9 mouse cellular contexts compared by ENCODE assay signal in genomic region chr1:175867558-175867957, GRCm38 (mm10). TPM values are rescaled to one million over a fixed set of nuclear protein-coding genes. Genes with fewer than 3 reads are reported as not detected.
A peak's percentile ranks its signal among the peaks of the same experiment; 100 is the strongest.
DNase-seq lines count a peak whose midpoint lies in the region; ATAC-seq and TF ChIP-seq lines count a peak whose summit lies in the region.
"Had no signal": no experiment of that assay in that cellular context is flagged by ENCODE, and none has a peak within 500 bp of the region (broad histone marks: within the 10 kb centered on the region; RNA-seq: fewer than 3 reads in every experiment).

No protein-coding gene starts in this region.

- TF ChIP-seq CTCF in CH12.LX (conservative IDR thresholded peaks at IDR 0.05 in 1 of 2, IDR thresholded peaks at IDR 0.05 in 1 of 2; ENCODE audit: low read depth in 2 of 2, low read length in 2 of 2), result peak; percentile 15 to 65; a peak in 2 of 4 replicates

- H3K4me1 ChIP-seq in hindbrain, embryonic 14.5 days (replicated peaks; ENCODE audit: control insufficient read depth, insufficient read depth, low read length), result peaks cover 12% of the 10 kb centered on the region
- H3K4me1 ChIP-seq in hindbrain, embryonic 16.5 days (ENCODE audit: control insufficient read depth, insufficient read depth, low read depth, low read length), result 0 out of 2 replicates have a peak, but pooled peaks cover 3% of the 10 kb centered on the region
- no peaks in the 10 kb centered on the region for H3K4me1 ChIP-seq in CH12.LX (ENCODE audit: control insufficient read depth in 1 of 2, insufficient read depth in 2 of 2)

- no peaks in the 10 kb centered on the region for H3K27me3 ChIP-seq in hindbrain, embryonic 14.5 days (ENCODE audit: control insufficient read depth, insufficient read depth, low read length)
- H3K27me3 ChIP-seq in hindbrain, embryonic 16.5 days (replicated peaks; ENCODE audit: control insufficient read depth, insufficient read depth, low read length), result no peaks in the 10 kb centered on the region
- no peaks in the 10 kb centered on the region for H3K27me3 ChIP-seq in CH12.LX (replicated peaks)

- peak; percentile 45 for DNase-seq in hindbrain, embryonic 14.5 days (ENCODE audit: low spot score)
- peak; percentile 57 for DNase-seq in 3T3-L1 (ENCODE audit: low read depth, low spot score)
- DNase-seq in CH12.LX (ENCODE audit: extremely low read depth), result peak; percentile 48
- DNase-seq in forelimb bud, embryonic 11.5 days (ENCODE audit: low read depth, low spot score), result peak; percentile 21
- no peak for DNase-seq in testis, postnatal 14 days (ENCODE audit: low spot score)

- H3K27ac ChIP-seq in hindbrain, embryonic 14.5 days, result no peak overlapping the region
- no peak overlapping the region for H3K27ac ChIP-seq in hindbrain, embryonic 16.5 days (ENCODE audit: low read depth, low read length)
- no peak overlapping the region for H3K27ac ChIP-seq in CH12.LX (ENCODE audit: insufficient read depth, low read depth)

- no peak for TF ChIP-seq POLR2A in CH12.LX (IDR thresholded peaks at IDR 0.05; ENCODE audit: low read depth, low read length)

- H3K4me2 ChIP-seq in hindbrain, embryonic 14.5 days (replicated peaks), result no peak overlapping the region
- no peak overlapping the region for H3K4me2 ChIP-seq in hindbrain, embryonic 16.5 days (ENCODE audit: low read length)
- H3K4me2 ChIP-seq in CH12.LX (ENCODE audit: insufficient read depth, low read depth, poor library complexity, severe bottlenecking), result no peak overlapping the region

- H3K4me3 ChIP-seq in hindbrain, embryonic 14.5 days (replicated peaks; ENCODE audit: low read length), result no peak overlapping the region
- no peak overlapping the region for H3K4me3 ChIP-seq in hindbrain, embryonic 16.5 days (ENCODE audit: low read length)
- H3K4me3 ChIP-seq in CH12.LX (replicated peaks in 1 of 3; ENCODE audit: low read depth in 2 of 3, low read length in 2 of 3, poor library complexity in 1 of 3), result no peak overlapping the region
- H3K4me3 ChIP-seq: myocyte had no signal

- H3K9ac ChIP-seq in hindbrain, embryonic 14.5 days, result no peak overlapping the region
- H3K9ac ChIP-seq in hindbrain, embryonic 16.5 days (ENCODE audit: low read depth, low read length), result no peak overlapping the region
- H3K9ac ChIP-seq in CH12.LX (ENCODE audit: insufficient read depth, low read depth), result no peak overlapping the region

- TF ChIP-seq EP300 in CH12.LX (IDR thresholded peaks at IDR 0.05; ENCODE audit: low read length), result no peak

- in situ Hi-C loops in CH12.LX (cut with MboI; ENCODE audit: low pct_ligation_motif_present, low pct_unique_long_range_greater_than_20kb, low sequenced_read_pairs), result loop anchor here (10.0 kb wide), 1 partner anchor 193 kb away; no protein-coding TSS in a partner anchor

- H3K36me3 ChIP-seq in hindbrain, embryonic 14.5 days (replicated peaks; ENCODE audit: control insufficient read depth, insufficient read depth), result no peaks in the 10 kb centered on the region
- no peaks in the 10 kb centered on the region for H3K36me3 ChIP-seq in hindbrain, embryonic 16.5 days (ENCODE audit: control insufficient read depth, insufficient read depth, low read length)
- H3K36me3 ChIP-seq in CH12.LX (replicated peaks in 1 of 2; ENCODE audit: control insufficient read depth in 1 of 2, insufficient read depth in 1 of 2, low read length in 1 of 2), result no peaks in the 10 kb centered on the region

- peak; percentile 63 for TF ChIP-seq RAD21 in CH12.LX (IDR thresholded peaks at IDR 0.05; ENCODE audit: low read depth, low read length)

- no peaks in the 10 kb centered on the region for H3K9me3 ChIP-seq in hindbrain, embryonic 14.5 days (ENCODE audit: control insufficient read depth, low read length)
- H3K9me3 ChIP-seq in hindbrain, embryonic 16.5 days (ENCODE audit: control insufficient read depth, low read length), result no peaks in the 10 kb centered on the region
- no peaks in the 10 kb centered on the region for H3K9me3 ChIP-seq in CH12.LX (replicated peaks; ENCODE audit: low read length)

- WGBS in hindbrain, embryonic 14.5 days, result 31% methylated on average over 5 of the region's 5 CpGs
- 23% methylated on average over 5 of the region's 5 CpGs for WGBS in hindbrain, embryonic 16.5 days

- no peaks in the 10 kb centered on the region for H3K79me2 ChIP-seq in CH12.LX (replicated peaks; ENCODE audit: control insufficient read depth, extremely low read depth, insufficient read depth, poor library complexity, severe bottlenecking)

- no peak; the same call in 1 of the 2 replicates for ATAC-seq in hindbrain, embryonic 14.5 days (ENCODE audit: low FRiP score)
- ATAC-seq in hindbrain, embryonic 16.5 days, result no peak
- ATAC-seq in activated CD4-positive, CD25-positive, alpha-beta regulatory T cell, adult 4 months, result no peak

- dilution Hi-C loops in CH12.LX (cut with MboI; ENCODE audit: extremely low pct_ligation_motif_present, extremely low pct_unique_long_range_greater_than_20kb, low sequenced_read_pairs), result no loop called here

TF ChIP-seq in CH12.LX, 34 proteins besides CTCF, POLR2A, EP300 and RAD21:
- peak; percentile 42 for TF ChIP-seq SMC3 (IDR thresholded peaks at IDR 0.05; ENCODE audit: low read depth, low read length)
- TF ChIP-seq NELFE (IDR thresholded peaks at IDR 0.05; ENCODE audit: low read depth, low read length), result no peak

RNA-seq across cellular contexts. Expression of gene Exo1, which starts 12.8 kb away (rescaled TPM):
- polyA plus RNA-seq in hindbrain, embryonic 14.5 days (2014; fragmentation: Nextera tagmentation; extraction: Ambion mirVana), result 5.8 and 11.8 TPM in 2 replicates
- polyA plus RNA-seq in hindbrain, embryonic 16.5 days (2015; fragmentation: Nextera tagmentation; extraction: Ambion mirVana), result 8.6 and 12.1 TPM in 2 replicates
- total RNA-seq in CH12.LX (2012; rRNA removed), result 51.6 and 79.2 TPM in 2 replicates
- 95.2 and 110 TPM in 2 replicates for total RNA-seq in CH12.LX (2014; rRNA removed)
- polyA plus RNA-seq in CH12.LX (2012; ENCODE audit: insufficient read length, low read depth), result 139 and 144 TPM in 2 replicates
- polyA plus RNA-seq in activated CD4-positive, CD25-positive, alpha-beta regulatory T cell, adult 4 months (2017; shearing (Covaris generic)), result 10 to 100 TPM in 1 of 2 experiments, 1 to 10 TPM in 1; 8.2 to 15.8 TPM

RNA-seq across cellular contexts. Expression of gene Gm38100, which starts 52.6 kb away (rescaled TPM):
- polyA plus RNA-seq in hindbrain, embryonic 14.5 days (2014; fragmentation: Nextera tagmentation; extraction: Ambion mirVana), result not detected in 2 replicates
- polyA plus RNA-seq in hindbrain, embryonic 16.5 days (2015; fragmentation: Nextera tagmentation; extraction: Ambion mirVana), result not detected in 2 replicates
- not detected in 2 replicates for total RNA-seq in CH12.LX (2012; rRNA removed)
- total RNA-seq in CH12.LX (2014; rRNA removed), result not detected in 2 replicates
- 0.18 TPM in 1 of 2 replicates, not detected in the other for polyA plus RNA-seq in CH12.LX (2012; ENCODE audit: insufficient read length, low read depth)
- polyA plus RNA-seq in activated CD4-positive, CD25-positive, alpha-beta regulatory T cell, adult 4 months (2017; shearing (Covaris generic)), result not detected
- total RNA-seq: layer of hippocampus, postnatal 10 days had no signal
- polyA plus RNA-seq: myocyte had no signal
